Mouse (Mus musculus): ENCODE measurements at regions not wholly inside any gene's neighbourhood (a gene's known extent, or its start where the extent isn't known, plus 50 kb on each side); places are given as distances from the start of the nearest gene placed in this dataset.

DNA sequence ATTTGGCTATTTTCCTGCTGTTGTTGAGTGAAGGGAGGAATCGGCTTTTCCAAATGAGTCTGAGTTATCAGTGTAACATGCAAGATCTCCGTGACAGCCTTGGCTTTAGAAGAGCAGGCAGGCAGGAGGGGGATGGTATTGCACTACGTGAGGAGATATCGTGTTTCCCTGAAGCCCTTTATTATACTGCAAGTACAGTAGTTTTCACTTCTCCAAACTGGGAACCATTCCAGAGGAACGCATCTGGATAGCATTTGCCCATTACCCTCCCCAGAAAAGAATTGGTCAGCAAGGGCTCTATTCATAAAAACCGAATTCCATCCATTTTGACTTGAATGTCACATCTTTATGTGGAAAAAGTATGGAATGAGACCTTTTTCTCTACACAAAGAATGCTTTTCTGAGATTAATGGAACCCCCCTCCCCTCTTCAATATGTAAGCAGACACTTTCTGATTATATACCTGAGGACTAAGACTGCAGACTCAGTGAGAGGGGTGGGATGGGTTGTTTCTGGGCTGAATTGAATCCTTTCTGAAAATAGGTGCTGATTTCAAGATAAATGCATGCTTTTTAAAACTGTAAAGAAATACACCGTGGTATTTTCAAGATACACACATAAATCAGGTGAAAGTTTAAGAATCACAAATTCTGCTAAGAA is 571.8 kb downstream of the Car8 start:
- DNase-seq (ENCODE audit: low spot score in 2 of 2): no peak

DNA sequence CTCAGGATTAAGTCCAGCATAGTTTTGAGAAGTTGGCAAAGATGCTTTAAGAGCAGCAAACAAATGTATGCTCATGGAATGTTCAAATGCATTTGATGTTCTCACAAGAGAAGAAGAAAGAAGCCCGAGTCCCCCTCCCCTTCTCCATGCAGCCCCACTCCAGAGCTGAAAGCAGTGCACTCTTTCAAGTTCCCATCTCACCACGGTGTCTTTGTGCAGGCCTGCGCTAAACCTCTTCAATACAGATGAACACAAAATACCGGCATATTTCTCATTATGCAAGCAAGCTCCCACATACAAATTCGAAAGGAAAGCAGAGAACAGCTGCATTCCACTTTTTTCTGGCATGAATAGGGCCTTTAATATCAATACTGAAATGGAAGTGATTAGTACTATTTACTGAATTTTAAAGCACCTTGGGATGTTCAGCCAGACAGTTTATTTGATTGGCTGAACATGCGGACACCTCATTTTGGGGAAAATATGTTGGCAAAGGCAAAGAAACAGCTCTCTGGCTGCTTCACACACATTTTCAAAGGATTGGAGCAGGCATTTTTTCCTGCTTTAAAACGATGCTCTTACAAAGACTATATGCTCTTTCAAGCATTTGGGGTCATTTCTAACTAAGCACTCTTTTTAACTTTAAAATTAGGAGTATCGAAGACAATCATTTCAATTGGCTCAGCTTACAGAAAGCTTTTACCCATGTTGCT is 595.8 kb downstream of the Car8 start:
- no peak for DNase-seq (ENCODE audit: low spot score in 2 of 2)

DNA sequence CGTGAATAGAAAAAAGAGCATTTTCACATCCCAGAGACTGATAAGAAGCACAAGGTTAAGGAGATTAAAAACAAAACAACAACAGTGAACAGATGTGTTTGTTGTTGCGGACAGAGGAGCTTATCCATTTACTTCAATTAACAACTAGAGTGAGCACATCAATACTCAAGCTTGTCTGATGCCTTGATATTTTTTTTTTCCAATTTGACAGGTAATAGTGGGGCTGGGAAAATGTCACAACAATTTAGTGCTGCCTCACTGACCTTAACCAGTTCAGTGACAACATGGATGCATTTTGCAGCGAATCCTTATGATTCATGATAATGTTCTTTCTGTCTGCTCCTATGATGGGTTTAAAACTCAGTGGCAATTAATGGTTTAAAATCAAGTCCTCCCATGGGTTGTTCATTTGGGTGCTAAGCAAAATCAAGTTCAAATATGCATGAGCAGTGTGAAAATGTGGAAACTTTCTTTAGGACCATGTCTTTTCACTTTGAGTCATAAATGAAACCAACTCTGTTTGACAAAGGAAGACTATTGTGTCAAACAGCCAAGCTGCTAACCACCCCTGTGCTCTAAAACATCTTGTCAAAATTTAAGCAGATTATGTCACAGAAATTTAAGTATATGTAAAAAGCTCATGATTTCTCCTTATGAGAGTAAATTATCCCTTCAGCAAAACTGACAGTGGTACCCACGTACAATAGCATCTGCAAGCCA is 641.0 kb downstream of the Car8 start:
- no peak for DNase-seq (ENCODE audit: low spot score in 2 of 2)

DNA sequence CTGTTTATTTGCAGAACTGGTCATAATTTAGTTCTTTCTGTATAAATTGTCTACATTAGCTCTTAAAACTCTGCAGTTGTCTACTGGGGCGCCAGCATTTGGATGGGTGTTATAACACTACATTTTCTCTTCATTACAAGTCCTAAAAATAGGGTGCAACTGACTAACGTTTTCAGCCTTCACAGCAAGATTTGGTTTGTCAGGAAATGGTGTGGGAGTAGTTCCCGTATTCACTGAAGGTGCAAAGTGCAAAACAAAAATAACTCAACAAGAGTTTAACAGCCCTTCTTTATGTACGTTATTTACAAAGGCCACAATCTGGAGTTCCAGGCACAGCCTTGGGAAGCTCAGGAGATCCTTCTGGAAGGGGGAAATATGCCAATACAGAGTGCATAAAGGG is 642.7 kb downstream of the Car8 start:
- peak; percentile 17 to 36 for DNase-seq (ENCODE audit: low spot score in 2 of 2)

DNA sequence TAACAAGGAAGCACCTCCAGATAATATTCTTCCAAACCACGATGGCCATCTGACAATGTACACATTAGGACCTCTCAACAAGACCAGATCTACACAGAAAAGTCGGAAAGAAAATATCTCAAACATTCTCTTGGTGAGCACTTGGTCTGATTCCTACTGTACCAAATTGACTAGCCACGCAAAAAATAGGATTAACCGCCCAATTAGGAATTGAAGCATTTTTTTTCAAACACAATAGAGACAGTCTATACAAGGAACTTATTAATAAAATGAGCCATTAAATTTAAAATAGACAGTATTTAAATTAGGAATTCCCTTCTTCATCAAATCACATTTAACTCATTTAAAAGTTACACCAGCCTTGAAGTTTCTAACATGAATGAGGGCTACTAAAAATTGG is 655.0 kb downstream of the Car8 start:
- DNase-seq (ENCODE audit: low spot score in 2 of 2): no peak

DNA sequence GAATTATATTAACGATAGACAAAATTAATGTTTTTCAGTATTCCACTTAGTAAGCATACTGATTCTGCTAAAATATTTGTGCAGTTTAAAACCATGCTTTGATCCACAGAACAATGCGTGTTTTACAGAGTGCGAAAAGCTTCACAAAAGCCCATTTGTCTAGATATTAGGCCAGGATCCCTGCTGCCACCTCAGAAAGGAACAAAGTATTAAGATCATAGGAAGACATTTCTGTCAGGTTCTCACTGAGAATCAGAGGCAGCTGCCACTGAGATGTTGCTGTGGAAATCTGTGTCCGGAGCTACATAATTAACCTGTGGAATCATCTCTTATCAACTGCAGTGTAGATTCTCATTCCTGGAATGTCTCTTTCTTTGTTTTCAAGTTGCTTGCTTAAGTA is 656.9 kb downstream of the Car8 start:
- DNase-seq (ENCODE audit: low spot score in 2 of 2): no peak

DNA sequence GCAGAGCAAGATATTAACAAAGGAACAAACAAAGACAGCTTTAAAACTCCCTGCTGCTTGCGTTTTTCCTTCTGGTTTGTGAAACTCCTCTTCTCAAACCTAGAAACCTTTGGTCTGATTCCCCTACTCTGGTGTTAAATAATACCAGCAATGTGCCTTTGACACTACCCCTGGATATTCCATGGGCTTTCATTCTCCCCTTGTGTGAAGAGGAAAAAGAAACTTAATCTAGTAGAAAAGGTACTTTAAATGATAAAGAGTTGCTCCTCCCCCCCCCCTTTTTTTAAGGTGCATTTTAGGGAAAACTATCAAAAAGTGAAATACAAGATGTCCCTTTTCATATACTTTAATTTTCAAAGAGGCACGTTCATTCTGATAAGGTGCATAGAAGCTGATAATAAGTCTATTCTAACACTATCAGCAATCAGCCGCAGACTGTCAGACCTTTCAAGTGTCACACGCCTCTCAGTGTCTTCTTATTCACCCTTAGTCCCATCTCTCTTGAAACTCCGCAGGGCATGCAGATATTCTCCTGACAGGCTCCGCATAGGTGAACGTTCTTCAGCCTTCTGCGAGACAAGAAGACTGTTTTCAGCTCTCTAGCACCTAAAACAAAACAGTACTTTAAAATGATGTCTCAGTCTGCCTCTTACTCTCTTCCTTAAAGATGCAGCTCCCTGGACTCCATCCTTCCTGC is 657.5 kb downstream of the Car8 start:
- no peak for DNase-seq (ENCODE audit: low spot score in 2 of 2)

DNA sequence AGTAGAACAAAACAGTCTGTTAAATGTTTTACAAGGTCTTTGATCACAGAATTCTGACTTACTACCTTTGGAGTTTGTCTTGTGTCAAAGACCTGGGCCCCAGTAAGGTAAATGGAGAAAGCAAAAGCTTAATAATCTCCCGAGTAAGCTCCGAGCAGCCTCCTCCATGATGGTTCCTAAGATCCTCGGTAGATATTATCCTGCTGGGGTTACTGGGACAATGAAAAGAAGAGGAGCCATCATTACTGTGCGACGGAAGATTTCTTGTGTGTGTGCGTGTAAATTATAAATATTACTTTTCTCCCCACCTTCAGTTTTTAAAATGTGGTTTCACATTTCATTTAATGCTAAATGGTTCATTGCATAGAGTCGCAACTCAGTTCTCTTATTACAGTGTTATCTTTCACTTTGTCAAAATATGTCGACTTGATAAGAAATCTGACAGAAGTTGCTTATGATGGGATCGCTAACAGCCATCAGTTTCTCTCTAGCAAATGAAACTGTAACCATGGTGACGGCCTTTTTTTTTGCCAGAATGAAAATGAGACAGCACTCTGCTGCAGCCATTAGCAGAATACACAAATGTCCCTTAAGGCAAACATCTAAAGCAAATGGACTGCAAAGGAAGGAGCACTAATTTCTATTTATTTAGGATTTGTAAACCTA is 658.2 kb downstream of the Car8 start:
- DNase-seq (ENCODE audit: low spot score in 2 of 2): peak; percentile 21 to 27

DNA sequence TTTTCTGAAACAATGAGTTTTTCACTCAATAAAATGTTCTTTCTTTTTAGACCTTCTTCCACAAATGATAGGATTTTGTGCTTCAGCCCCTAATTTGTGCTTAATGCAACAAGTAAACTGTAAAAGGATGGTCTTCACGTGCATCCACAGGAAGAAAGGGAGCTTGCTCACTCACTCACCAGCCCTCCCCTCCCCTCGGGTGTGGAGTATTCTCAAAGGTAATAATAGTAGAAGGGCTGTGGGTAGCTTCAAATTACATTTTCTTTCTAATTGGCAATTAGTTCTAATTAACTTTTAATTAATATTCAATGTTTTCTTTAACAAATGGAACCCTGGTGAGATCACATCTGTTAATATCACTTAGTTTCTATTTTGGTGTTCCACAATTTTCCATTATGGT is 664.8 kb downstream of the Car8 start:
- no peak for DNase-seq (ENCODE audit: low spot score in 2 of 2)

DNA sequence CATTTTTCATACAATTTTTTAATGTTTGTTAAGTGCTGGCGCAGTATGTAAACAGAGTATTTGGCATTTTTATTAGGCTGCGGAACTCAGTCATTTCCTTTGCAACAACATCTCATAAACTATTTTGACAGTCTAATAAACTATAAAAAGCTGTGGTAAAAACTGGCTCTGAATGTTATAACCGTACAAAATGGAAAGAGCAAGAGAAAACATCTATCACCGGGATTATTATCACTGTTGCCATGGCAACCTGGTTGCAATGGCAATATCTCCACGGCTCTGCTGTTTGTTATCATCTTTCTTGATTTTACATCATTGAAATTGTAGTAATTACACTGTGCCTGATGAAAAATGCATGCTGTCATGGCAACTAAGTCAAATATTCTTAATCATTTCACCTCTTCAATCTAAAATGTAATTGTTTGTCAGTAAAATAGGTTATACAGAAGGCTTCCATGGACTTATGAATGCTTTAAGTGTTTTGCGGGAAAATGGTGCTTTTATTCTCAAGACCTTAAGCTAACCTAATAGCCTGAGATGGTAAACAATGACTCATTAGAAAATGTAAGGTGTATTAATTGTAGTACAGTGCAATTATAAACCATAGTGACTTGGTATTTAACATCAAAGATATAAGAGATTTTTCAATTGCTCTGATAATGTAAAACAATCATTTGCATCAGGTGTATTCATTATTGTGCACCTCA is 671.0 kb downstream of the Car8 start:
- DNase-seq (ENCODE audit: low spot score in 2 of 2): no peak

DNA sequence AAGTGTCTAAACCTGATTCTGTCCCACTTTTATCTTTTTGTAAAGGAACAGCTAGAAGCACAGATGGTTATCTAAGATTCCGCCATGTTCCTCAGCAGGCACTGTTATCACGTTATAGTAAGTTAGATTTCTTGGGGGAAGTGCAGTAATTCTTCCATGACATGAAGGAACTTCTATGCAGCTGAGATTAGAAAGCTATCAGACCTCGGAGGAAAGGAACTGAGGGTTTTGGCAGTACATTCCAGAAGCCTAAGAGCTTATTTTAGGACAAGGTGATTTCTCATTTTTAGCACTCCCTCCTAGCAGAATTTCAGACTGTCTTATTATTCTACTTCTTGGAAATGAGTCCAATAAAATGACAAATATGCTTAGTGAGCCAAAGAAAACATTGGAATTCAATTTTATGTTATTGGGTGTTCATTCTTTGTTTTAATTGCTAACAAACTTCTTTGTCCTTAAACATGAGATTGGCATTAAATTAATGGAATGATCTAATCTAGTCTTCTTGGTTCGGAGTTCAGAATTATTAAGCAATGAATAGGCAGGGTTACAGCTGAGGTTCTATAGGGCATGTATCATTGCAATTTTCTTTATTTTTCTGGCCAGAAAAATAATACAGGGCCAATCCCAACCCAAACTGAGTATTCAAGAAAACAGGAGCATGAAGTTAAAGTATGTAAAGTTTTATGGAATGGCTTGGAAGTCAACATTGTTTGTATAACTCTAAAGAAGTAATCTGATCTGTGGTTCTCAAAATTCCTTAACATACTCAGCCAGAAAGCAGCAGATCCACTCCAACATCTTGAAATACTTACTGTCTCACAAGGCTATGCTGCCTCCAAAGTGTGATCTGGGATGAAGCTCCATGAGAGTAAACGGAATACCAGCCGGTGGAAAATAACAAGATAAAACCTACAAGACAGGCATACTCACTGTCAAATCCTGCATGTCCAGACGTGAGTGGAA is 678.7 kb downstream of the Car8 start:
- DNase-seq (ENCODE audit: low spot score in 2 of 2): no peak

DNA sequence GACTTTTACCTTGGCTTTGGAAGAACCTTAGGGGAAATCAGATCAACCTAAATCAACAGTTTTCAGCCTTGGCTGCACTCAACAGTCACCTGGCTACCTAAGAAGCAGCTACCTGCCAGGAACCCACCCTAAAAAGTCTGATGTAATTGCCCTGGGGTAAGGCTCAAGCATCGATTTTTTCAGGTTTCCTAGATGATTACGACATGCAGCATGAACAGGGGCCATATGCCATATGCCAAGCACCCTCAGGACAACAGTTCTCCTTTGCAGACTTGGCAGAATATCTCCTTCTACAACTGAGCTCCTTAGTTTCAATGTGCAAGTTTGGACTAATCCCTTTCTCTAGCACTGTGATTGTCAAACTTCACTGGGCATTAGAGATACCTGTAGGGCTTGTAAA is 680.1 kb downstream of the Car8 start:
- no peak for DNase-seq (ENCODE audit: low spot score in 2 of 2)

DNA sequence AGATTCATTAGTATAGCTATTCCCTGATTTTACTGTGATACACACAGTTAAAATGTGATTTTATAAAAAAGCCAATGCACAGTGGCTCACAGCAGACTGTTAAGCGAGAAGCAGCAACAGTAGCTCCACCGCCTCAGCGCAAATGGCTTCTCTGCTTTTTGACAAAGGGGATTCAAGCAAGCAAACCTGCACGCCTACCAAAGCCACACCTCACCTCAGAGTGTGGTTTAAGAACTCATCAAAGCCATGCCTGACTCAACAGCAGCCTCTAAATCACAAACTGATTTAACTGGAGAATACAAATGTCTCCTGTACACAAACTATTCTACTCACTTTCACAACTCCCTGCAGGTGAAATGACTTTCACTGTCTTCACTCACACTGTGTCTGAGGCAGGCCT is 704.5 kb downstream of the Car8 start:
- no peak for DNase-seq (ENCODE audit: low spot score in 2 of 2)

DNA sequence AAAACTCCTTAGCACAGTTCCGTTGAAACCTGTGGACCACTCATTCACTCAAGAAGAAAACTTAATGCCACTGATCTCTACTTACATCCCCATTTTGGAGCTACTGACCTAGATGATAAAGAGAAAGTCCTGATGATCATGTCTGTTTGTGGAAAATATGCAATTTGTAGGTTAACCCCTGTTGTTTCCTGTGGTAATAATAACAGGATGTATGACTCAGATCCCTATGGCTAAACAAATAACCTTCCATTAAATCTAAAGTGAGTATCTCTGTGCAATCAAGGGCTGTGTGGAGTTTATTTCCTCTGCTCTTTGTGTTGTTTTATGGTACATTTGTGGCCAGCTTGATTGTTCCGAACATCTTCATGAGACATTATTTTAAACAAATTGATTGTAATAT is 711.1 kb downstream of the Car8 start:
- no peak for DNase-seq (ENCODE audit: low spot score in 2 of 2)

DNA sequence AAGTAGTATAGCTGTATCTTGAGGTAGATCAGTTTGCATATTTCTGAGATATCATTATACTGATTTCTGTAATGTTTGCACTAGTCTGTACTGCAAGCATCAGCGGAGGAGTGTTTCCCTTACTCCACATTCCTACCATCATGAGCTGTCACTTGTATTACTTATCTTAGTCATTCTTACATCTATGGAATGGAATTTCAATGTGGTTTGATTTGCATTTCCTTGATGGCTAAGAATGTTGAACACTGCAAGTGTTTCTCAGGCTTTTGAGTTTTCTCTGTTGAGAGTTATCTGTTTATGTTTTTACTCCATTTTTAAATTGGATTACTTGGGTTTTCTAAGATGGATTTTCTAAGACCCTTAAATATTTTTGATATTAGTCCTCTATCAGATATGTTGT is 725.8 kb downstream of the Car8 start:
- DNase-seq (ENCODE audit: low spot score in 2 of 2): no peak

DNA sequence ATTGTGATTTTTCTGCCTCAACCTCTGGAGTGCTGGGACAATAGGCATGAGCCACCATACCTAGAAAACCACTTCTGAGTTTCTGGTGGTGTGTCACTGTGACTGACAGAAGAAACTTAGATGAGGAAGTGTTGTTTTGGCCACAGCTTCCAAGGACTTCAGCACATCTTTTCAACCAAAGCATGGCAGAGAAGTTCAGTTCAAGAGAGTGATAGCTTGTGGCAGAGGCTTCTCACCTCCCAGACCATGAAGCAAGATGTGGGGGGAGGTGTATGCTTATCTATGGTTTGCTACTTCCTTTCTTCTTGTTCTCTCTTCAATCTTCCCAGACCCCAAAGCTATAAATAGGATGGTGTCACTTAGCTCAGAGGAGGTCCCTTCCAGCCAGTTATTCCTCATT is 753.3 kb downstream of the Car8 start:
- DNase-seq (ENCODE audit: low spot score in 2 of 2): no peak

DNA sequence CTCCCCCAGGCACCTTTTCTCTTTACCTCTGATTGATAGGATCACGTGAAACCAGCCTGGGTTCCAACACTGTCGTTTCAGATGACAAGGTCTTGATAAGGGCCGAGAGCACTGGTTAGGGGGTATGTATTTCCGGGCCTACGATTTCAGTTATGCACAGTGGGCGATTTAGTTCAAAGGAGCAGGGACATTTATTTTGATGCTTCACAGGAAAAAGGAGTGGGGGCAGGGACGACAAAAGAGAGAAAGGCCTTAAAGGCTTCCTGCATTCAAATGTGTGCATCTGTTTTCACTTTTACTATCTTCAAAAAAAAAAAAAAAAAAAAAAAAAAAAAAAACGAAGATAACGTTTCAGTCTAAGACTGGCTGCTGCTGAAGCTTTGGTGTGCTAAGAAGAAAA is 783.7 kb downstream of the Car8 start:
- no peak for DNase-seq (ENCODE audit: low spot score in 2 of 2)

DNA sequence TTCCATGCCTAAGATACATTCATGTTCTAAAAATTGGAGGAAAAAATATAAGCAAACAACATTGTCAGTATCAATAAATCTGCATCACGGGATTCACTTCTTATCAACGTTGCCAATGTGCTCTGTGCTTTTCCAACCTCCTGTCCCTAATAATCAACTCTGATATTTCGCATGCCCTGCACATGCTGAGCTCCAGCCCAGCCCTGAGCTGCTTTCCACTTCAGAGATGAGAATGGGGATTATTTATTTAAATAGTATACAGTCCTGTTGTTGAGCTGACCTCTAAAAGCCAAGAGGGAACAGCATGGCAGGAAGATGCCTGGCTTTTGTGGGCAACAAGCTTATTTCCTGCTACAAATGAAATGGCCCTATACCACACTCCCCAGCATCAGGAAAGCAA is 786.2 kb downstream of the Car8 start:
- no peak for DNase-seq (ENCODE audit: low spot score in 2 of 2)

DNA sequence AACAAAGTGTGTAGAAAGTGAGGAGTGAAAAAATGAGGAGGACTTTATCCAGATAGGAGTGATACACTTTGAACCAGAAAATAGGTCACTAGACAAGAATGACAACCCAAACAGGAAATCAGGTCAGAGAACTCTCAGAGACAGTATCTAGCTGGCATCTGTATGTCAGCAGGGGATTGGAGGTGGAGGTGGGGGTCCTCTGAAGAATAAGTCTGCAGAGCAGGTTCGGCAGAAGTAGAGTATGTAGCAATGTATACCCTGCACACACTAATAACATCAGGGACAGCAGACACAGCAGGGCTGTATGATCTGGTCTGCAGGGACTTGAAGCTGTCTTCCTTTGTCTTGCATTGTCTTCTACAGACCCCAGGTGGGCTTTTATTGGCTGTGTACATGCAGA is 787.9 kb downstream of the Car8 start:
- no peak for DNase-seq (ENCODE audit: low spot score in 2 of 2)

DNA sequence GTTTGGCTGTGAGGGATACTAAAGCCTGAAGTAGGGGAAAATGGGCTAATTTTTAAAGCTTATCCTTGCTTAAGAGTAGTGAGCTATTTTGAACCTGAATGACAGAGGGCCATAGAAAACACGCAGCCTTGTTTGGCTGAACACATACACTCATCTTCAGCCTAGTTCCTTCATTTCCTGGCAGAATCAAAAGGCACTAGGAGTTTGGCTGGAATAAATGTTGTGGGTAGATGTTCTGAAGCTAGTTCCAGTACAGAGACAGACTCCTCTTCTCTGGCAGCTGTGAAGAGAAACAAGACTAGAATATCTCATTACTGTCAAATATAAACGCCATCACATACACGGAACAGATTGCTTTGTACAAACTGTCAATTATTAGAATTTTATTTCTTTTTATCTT is 809.5 kb downstream of the Car8 start:
- DNase-seq (ENCODE audit: low spot score in 2 of 2): peak in 1 of 2 experiments; percentile 16
